Mouse (Mus musculus): ENCODE data around the gene Scrn3.

GRCm38 (mm10) chr2:73298154-73298553 lies 14.2 kb upstream of the Scrn3 start:
- TF ChIP-seq CTCF (IDR thresholded peaks at IDR 0.05; ENCODE audit: extremely low read depth, insufficient read depth, low read length) (no peak), POLR2A (IDR thresholded peaks at IDR 0.05; ENCODE audit: extremely low read depth, insufficient read depth, low read length) (no peak)

All from cortical plate, adult 2 months (tissue).